Mouse (Mus musculus): ENCODE data around the gene Cdkl1. TPM values are rescaled to one million over a fixed set of nuclear protein-coding genes. Genes with fewer than 3 reads are reported as not detected.

Gene Cdkl1
- total and polyA plus RNA-seq, 2 experiments from 2014 or later: 26.7 to 28.3 TPM

GRCm38 (mm10) chr12:69814272-69814671, 23.2 kb upstream of the Cdkl1 start:
- ATAC-seq (peak; percentile 49; the same call in 1 of the 2 replicates), DNase-seq (ENCODE audit: low spot score) (peak; percentile 35)
- Histone ChIP-seq H3K9ac (replicated peaks; ENCODE audit: low read length) (no peak overlapping the region), H3K4me2 (ENCODE audit: low read depth, low read length) (no peak overlapping the region), H3K27ac (no peak overlapping the region; the same call in 1 of the 2 replicates), H3K36me3 (ENCODE audit: insufficient read depth, low read length) (peaks cover 37% of the 10 kb centered on the region; the same call in 1 of the 2 replicates), H3K9me3 (ENCODE audit: low read length) (no peaks in the 10 kb centered on the region), H3K4me1 (ENCODE audit: insufficient read depth, low read length) (no peaks in the 10 kb centered on the region), H3K27me3 (ENCODE audit: insufficient read depth, low read length) (no peaks in the 10 kb centered on the region), H3K4me3 (ENCODE audit: low read length) (no peak overlapping the region)
- 30% methylated on average over 6 of the region's 6 CpGs for WGBS
- TF ChIP-seq CTCF (IDR thresholded peaks at IDR 0.05; ENCODE audit: low read depth): no peak

GRCm38 (mm10) chr12:69813596-69813995, 22.5 kb upstream of the Cdkl1 start:
- H3K27me3 ChIP-seq (ENCODE audit: insufficient read depth, low read length): no peaks in the 10 kb centered on the region
- no peak overlapping the region for H3K9ac ChIP-seq (replicated peaks; ENCODE audit: low read length)
- H3K9me3 ChIP-seq (ENCODE audit: low read length): no peaks in the 10 kb centered on the region
- no peak overlapping the region for H3K27ac ChIP-seq
- ATAC-seq (no peak), DNase-seq (ENCODE audit: low spot score) (no peak)
- H3K4me3 ChIP-seq (ENCODE audit: low read length): no peak overlapping the region
- peaks cover 43% of the 10 kb centered on the region; the same call in 1 of the 2 replicates for H3K36me3 ChIP-seq (ENCODE audit: insufficient read depth, low read length)
- no peaks in the 10 kb centered on the region for H3K4me1 ChIP-seq (ENCODE audit: insufficient read depth, low read length)
- no peak overlapping the region for H3K4me2 ChIP-seq (ENCODE audit: low read depth, low read length)
- WGBS: 60% methylated on average over 2 of the region's 2 CpGs
- TF ChIP-seq CTCF (IDR thresholded peaks at IDR 0.05; ENCODE audit: low read depth): no peak

- no peak overlapping the region for H3K9ac ChIP-seq (replicated peaks; ENCODE audit: low read length)
- peaks cover 43% of the 10 kb centered on the region; the same call in 1 of the 2 replicates for H3K36me3 ChIP-seq (ENCODE audit: insufficient read depth, low read length)
- H3K27me3 ChIP-seq (ENCODE audit: insufficient read depth, low read length): no peaks in the 10 kb centered on the region
- H3K9me3 ChIP-seq (ENCODE audit: low read length): no peaks in the 10 kb centered on the region
- no peak for TF ChIP-seq CTCF (IDR thresholded peaks at IDR 0.05; ENCODE audit: low read depth)
- H3K4me1 ChIP-seq (ENCODE audit: insufficient read depth, low read length): no peaks in the 10 kb centered on the region
- no peak overlapping the region for H3K4me3 ChIP-seq (ENCODE audit: low read length)
- no peak overlapping the region for H3K27ac ChIP-seq
- no peak for ATAC-seq
- no peak overlapping the region for H3K4me2 ChIP-seq (ENCODE audit: low read depth, low read length)
- 78% methylated on average over 3 of the region's 3 CpGs for WGBS
- no peak for DNase-seq (ENCODE audit: low spot score)
Observed at GRCm38 (mm10) chr12:69812986-69813385, 21.9 kb upstream of the Cdkl1 start.

GRCm38 (mm10) chr12:69811976-69812375, 20.9 kb upstream of the Cdkl1 start:
- Histone ChIP-seq H3K9me3 (ENCODE audit: low read length) (no peaks in the 10 kb centered on the region), H3K4me3 (ENCODE audit: low read length) (no peak overlapping the region), H3K27me3 (ENCODE audit: insufficient read depth, low read length) (no peaks in the 10 kb centered on the region), H3K4me1 (ENCODE audit: insufficient read depth, low read length) (no peaks in the 10 kb centered on the region), H3K9ac (replicated peaks; ENCODE audit: low read length) (no peak overlapping the region), H3K36me3 (ENCODE audit: insufficient read depth, low read length) (peaks cover 35% of the 10 kb centered on the region; the same call in 1 of the 2 replicates), H3K4me2 (ENCODE audit: low read depth, low read length) (no peak overlapping the region), H3K27ac (no peak overlapping the region)
- no peak for ATAC-seq
- no peak for DNase-seq (ENCODE audit: low spot score)
- WGBS: 67% methylated on average over 1 of the region's 1 CpGs
- no peak for TF ChIP-seq CTCF (IDR thresholded peaks at IDR 0.05; ENCODE audit: low read depth)

GRCm38 (mm10) chr12:69809439-69809838, 18.4 kb upstream of the Cdkl1 start:
- H3K27ac ChIP-seq: no peak overlapping the region
- peaks cover 36% of the 10 kb centered on the region; the same call in 1 of the 2 replicates for H3K36me3 ChIP-seq (ENCODE audit: insufficient read depth, low read length)
- H3K9me3 ChIP-seq (ENCODE audit: low read length): no peaks in the 10 kb centered on the region
- no peak for TF ChIP-seq CTCF (IDR thresholded peaks at IDR 0.05; ENCODE audit: low read depth)
- WGBS: 87% methylated on average over 3 of the region's 3 CpGs
- no peak for ATAC-seq
- DNase-seq (ENCODE audit: low spot score): no peak
- H3K4me2 ChIP-seq (ENCODE audit: low read depth, low read length): no peak overlapping the region
- no peak overlapping the region for H3K9ac ChIP-seq (replicated peaks; ENCODE audit: low read length)
- no peaks in the 10 kb centered on the region for H3K4me1 ChIP-seq (ENCODE audit: insufficient read depth, low read length)
- no peak overlapping the region for H3K4me3 ChIP-seq (ENCODE audit: low read length)
- no peaks in the 10 kb centered on the region for H3K27me3 ChIP-seq (ENCODE audit: insufficient read depth, low read length)

GRCm38 (mm10) chr12:69807399-69807985, 16.4 kb upstream of the Cdkl1 start:
- no peak for ATAC-seq
- H3K4me2 ChIP-seq (ENCODE audit: low read depth, low read length): no peak overlapping the region
- WGBS: 80% methylated on average over 11 of the region's 11 CpGs
- no peak for DNase-seq (ENCODE audit: low spot score)
- H3K27me3 ChIP-seq (ENCODE audit: insufficient read depth, low read length): no peaks in the 10 kb centered on the region
- H3K4me3 ChIP-seq (ENCODE audit: low read length): no peak overlapping the region
- no peaks in the 10 kb centered on the region for H3K9me3 ChIP-seq (ENCODE audit: low read length)
- H3K36me3 ChIP-seq (ENCODE audit: insufficient read depth, low read length): peaks cover 25% of the 10 kb centered on the region; the same call in 1 of the 2 replicates
- TF ChIP-seq CTCF (IDR thresholded peaks at IDR 0.05; ENCODE audit: low read depth): no peak
- H3K9ac ChIP-seq (replicated peaks; ENCODE audit: low read length): no peak overlapping the region
- no peak overlapping the region for H3K27ac ChIP-seq
- no peaks in the 10 kb centered on the region for H3K4me1 ChIP-seq (ENCODE audit: insufficient read depth, low read length)

GRCm38 (mm10) chr12:69805148-69805547, 14.1 kb upstream of the Cdkl1 start:
- ATAC-seq (0 out of 2 replicates have a peak, but pooled peaks have one; percentile 18), DNase-seq (ENCODE audit: low spot score) (peak; percentile 61)
- H3K9me3 ChIP-seq (ENCODE audit: low read length): no peaks in the 10 kb centered on the region
- H3K9ac ChIP-seq (replicated peaks; ENCODE audit: low read length): no peak overlapping the region
- H3K27ac ChIP-seq: no peak overlapping the region
- TF ChIP-seq CTCF (IDR thresholded peaks at IDR 0.05; ENCODE audit: low read depth): no peak
- H3K36me3 ChIP-seq (ENCODE audit: insufficient read depth, low read length): peaks cover 20% of the 10 kb centered on the region; the same call in 1 of the 2 replicates
- no peaks in the 10 kb centered on the region for H3K27me3 ChIP-seq (ENCODE audit: insufficient read depth, low read length)
- no peaks in the 10 kb centered on the region for H3K4me1 ChIP-seq (ENCODE audit: insufficient read depth, low read length)
- H3K4me3 ChIP-seq (ENCODE audit: low read length): no peak overlapping the region
- WGBS: 71% methylated on average over 6 of the region's 6 CpGs
- H3K4me2 ChIP-seq (ENCODE audit: low read depth, low read length): no peak overlapping the region
